Mouse (Mus musculus) heart, adult 2 months (tissue): ENCODE measurements around the gene Ets1. TPM values are rescaled to one million over a fixed set of nuclear protein-coding genes. Genes with fewer than 3 reads are reported as not detected.

Experiments
- DNase-seq, 2 experiments: peaks; one replicate each; pipeline ENCODE4 v3.0.0; 2021
- H3K27ac ChIP-seq: fragments of 200-600 bp; 2 replicates; pipeline ENCODE4 v1.8.1; 2022
- H3K27me3 ChIP-seq: fragments of 200-500 bp; 2 replicates; pipeline ENCODE4 v1.6.1; 2012; ENCODE audit warnings: mild to moderate bottlenecking, low read length, inconsistent platforms, mixed read lengths; ENCODE audit not compliant: control insufficient read depth, insufficient read depth
- H3K36me3 ChIP-seq: fragments of 200-500 bp; 2 replicates; pipeline ENCODE4 v1.6.1; 2012; ENCODE audit warnings: low read length, inconsistent platforms; ENCODE audit not compliant: control insufficient read depth, insufficient read depth
- H3K4me1 ChIP-seq: fragments of 200-500 bp; 2 replicates; pipeline ENCODE4 v1.6.1; 2011; ENCODE audit warnings: low read length; ENCODE audit not compliant: control insufficient read depth, insufficient read depth
- H3K4me3 ChIP-seq: fragments of 200-600 bp; 2 replicates; pipeline ENCODE4 v1.8.1; 2022
- H3K79me2 ChIP-seq: fragments of 200-500 bp; replicated peaks from 2 replicates; pipeline ENCODE4 v1.6.1; 2012; ENCODE audit warnings: mild to moderate bottlenecking, inconsistent platforms, low read length, moderate library complexity, mixed read lengths; ENCODE audit not compliant: control insufficient read depth, insufficient read depth
- H3K9ac ChIP-seq: fragments of 200-500 bp; 2 replicates; pipeline ENCODE4 v1.6.1; 2012; ENCODE audit warnings: low read depth, mild to moderate bottlenecking, control low read depth, inconsistent platforms, low read length, mixed read lengths
- CTCF ChIP-seq: fragments of 200-600 bp; IDR thresholded peaks from 2 replicates; pipeline ENCODE4 v1.8.1; 2022; ENCODE audit warnings: antibody characterized with exemption, mild to moderate bottlenecking, moderate library complexity
- EP300 ChIP-seq: fragments of 200-500 bp; IDR thresholded peaks from 2 replicates; pipeline ENCODE4 v1.6.1; 2011; ENCODE audit warnings: low read depth, low read length, control low read depth; ENCODE audit not compliant: insufficient read depth
- POLR2A ChIP-seq: fragments of 200-500 bp; IDR thresholded peaks from 2 replicates; pipeline ENCODE4 v1.6.1; 2011; ENCODE audit warnings: mild to moderate bottlenecking, low read depth, low read length, control low read depth; ENCODE audit not compliant: insufficient read depth
- WGBS: fragments of 180-500 bp; shearing (Covaris S2); methylation state at CpG from one replicate; pipeline ENCODE4 v1.1.7; 2018; 5-methylcytosine and 5-hydroxymethylcytosine counted together
- intact Hi-C: fragments of 180-260 bp; cut with DNase I; formaldehyde crosslinking; loops from one replicate; pipeline ENCODE4 v1.15.1; 2025
- polyA plus RNA-seq: library from polyadenylated mRNA; depleted of rRNA; stranded (reverse); fragments of >200 nt; gene quantifications from 2 replicates; pipeline ENCODE4 v1.2.3, GENCODE M21; 2012
- total RNA-seq, 2 experiments: library from RNA; stranded (reverse); gene quantifications; 2 replicates each; pipeline ENCODE4 v1.2.3; 2021

Gene Ets1
- total and polyA plus RNA-seq, 3 experiments, result 22.6 to 48.7 (median 40.7) TPM

GRCm38 (mm10) chr9:32644981-32645380, 9.0 kb downstream of the Ets1 start:
- 59% methylated on average over 3 of the region's 3 CpGs for WGBS
- H3K4me3 ChIP-seq, result no peak overlapping the region
- no peak for TF ChIP-seq CTCF
- no peak for TF ChIP-seq POLR2A
- no peak for TF ChIP-seq EP300
- intact Hi-C loops, result no loop called here
- peak overlapping the region; percentile 88 for H3K27ac ChIP-seq
- no peak for DNase-seq
- peaks cover 17% of the 10 kb centered on the region for H3K4me1 ChIP-seq
- no peak overlapping the region for H3K9ac ChIP-seq
- H3K79me2 ChIP-seq, result no peaks in the 10 kb centered on the region
- peaks cover 25% of the 10 kb centered on the region for H3K36me3 ChIP-seq
- no peaks in the 10 kb centered on the region for H3K27me3 ChIP-seq

- 15% methylated on average over 9 of the region's 9 CpGs for WGBS
- intact Hi-C loops, result no loop called here
- Histone ChIP-seq H3K79me2 (no peaks in the 10 kb centered on the region), H3K27ac (peak overlapping the region; percentile 88), H3K36me3 (peaks cover 25% of the 10 kb centered on the region), H3K4me3 (peak overlapping the region; percentile 43; the same call in 1 of the 2 replicates), H3K27me3 (no peaks in the 10 kb centered on the region), H3K9ac (peak overlapping the region; percentile 60), H3K4me1 (peaks cover 17% of the 10 kb centered on the region)
- TF ChIP-seq POLR2A (no peak), CTCF (no peak), EP300 (no peak)
- DNase-seq, result no peak
Measured at GRCm38 (mm10) chr9:32645475-32645874, 9.5 kb downstream of the Ets1 start.

- Histone ChIP-seq H3K4me1 (peaks cover 21% of the 10 kb centered on the region), H3K9ac (peak overlapping the region; percentile 65), H3K27ac (peak overlapping the region; percentile 88), H3K4me3 (peak overlapping the region; percentile 43), H3K36me3 (peaks cover 27% of the 10 kb centered on the region), H3K79me2 (no peaks in the 10 kb centered on the region), H3K27me3 (no peaks in the 10 kb centered on the region)
- DNase-seq, result peak; percentile 71 to 83
- intact Hi-C loops, result loop anchor here (2.0 kb wide), 1 partner anchor 20 kb away; no protein-coding TSS in a partner anchor
- TF ChIP-seq CTCF (no peak), EP300 (peak; percentile 89), POLR2A (peak; percentile 69; the same call in 1 of the 2 replicates)
- WGBS, result 17% methylated on average over 11 of the region's 11 CpGs
Measured at GRCm38 (mm10) chr9:32646539-32647258, 10.7 kb downstream of the Ets1 start.

GRCm38 (mm10) chr9:32647506-32648250, 11.7 kb downstream of the Ets1 start:
- Histone ChIP-seq H3K79me2 (no peaks in the 10 kb centered on the region), H3K9ac (no peak overlapping the region), H3K4me1 (peaks cover 23% of the 10 kb centered on the region), H3K4me3 (no peak overlapping the region), H3K27ac (peak overlapping the region; percentile 72), H3K27me3 (no peaks in the 10 kb centered on the region), H3K36me3 (peaks cover 25% of the 10 kb centered on the region)
- no peak for DNase-seq
- no peak for TF ChIP-seq POLR2A
- TF ChIP-seq CTCF, result no peak
- no peak for TF ChIP-seq EP300
- 62% methylated on average over 7 of the region's 7 CpGs for WGBS
- intact Hi-C loops, result loop anchor here (2.0 kb wide), 1 partner anchor 19 kb away; no protein-coding TSS in a partner anchor

- Histone ChIP-seq H3K79me2 (no peaks in the 10 kb centered on the region), H3K9ac (no peak overlapping the region), H3K27me3 (no peaks in the 10 kb centered on the region), H3K4me1 (peaks cover 21% of the 10 kb centered on the region), H3K27ac (peak overlapping the region; percentile 72), H3K36me3 (peaks cover 23% of the 10 kb centered on the region), H3K4me3 (no peak overlapping the region)
- no peak for TF ChIP-seq CTCF
- no peak for TF ChIP-seq EP300
- no peak for TF ChIP-seq POLR2A
- intact Hi-C loops, result no loop called here
- 49% methylated on average over 5 of the region's 5 CpGs for WGBS
- no peak for DNase-seq
Measured at GRCm38 (mm10) chr9:32648286-32648685, 12.3 kb downstream of the Ets1 start.

- Histone ChIP-seq H3K79me2 (0 out of 2 replicates have a peak, but pooled peaks cover 1% of the 10 kb centered on the region), H3K4me3 (no peak overlapping the region), H3K27ac (no peak overlapping the region; the same call in 1 of the 2 replicates), H3K27me3 (no peaks in the 10 kb centered on the region), H3K4me1 (peaks cover 15% of the 10 kb centered on the region), H3K36me3 (peaks cover 18% of the 10 kb centered on the region), H3K9ac (no peak overlapping the region)
- intact Hi-C loops, result no loop called here
- TF ChIP-seq CTCF, result no peak
- TF ChIP-seq POLR2A, result no peak
- TF ChIP-seq EP300, result no peak
- WGBS, result 50% methylated on average over 3 of the region's 3 CpGs
- no peak for DNase-seq
Measured at GRCm38 (mm10) chr9:32650738-32651137, 14.7 kb downstream of the Ets1 start.
